Mouse (Mus musculus) thymus, adult 2 months (tissue): Measurements from ENCODE around the gene Polr2i.

Experiments used
- CTCF ChIP-seq: fragments of 200-500 bp; IDR thresholded peaks from 2 replicates; pipeline ENCODE4 v1.5.1; 2012; ENCODE audit warnings: mild to moderate bottlenecking, control low read depth, low read length, moderate library complexity, borderline replicate concordance; ENCODE audit not compliant: control insufficient read depth, poor library complexity, insufficient read depth; ENCODE audit errors: extremely low read depth
- POLR2A ChIP-seq: fragments of 200-500 bp; IDR thresholded peaks from 2 replicates; pipeline ENCODE4 v1.6.1; 2012; ENCODE audit warnings: mild to moderate bottlenecking, low read length, control low read depth, moderate library complexity; ENCODE audit not compliant: control insufficient read depth, poor library complexity, insufficient read depth; ENCODE audit errors: extremely low read depth

DNA sequence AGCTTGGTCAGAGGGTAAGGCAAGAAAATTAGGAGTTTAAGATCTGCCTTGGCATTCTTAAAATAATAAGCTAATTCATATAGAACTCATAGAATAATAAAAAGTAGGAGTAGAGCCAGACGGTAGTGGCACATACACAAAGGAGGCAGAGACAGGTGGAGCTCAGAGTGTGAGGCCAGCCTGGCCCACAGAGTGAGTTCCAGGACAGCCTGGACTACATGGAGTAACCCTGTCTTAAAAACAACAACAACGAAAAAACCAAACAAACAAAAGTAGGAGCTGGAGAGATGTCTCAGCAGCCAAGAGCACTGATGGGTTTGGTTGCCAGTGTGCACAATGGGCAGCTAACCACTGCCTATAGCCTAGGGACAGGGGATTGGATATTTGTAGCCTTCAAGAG, 14.5 kb upstream of the Polr2i start:
- TF ChIP-seq POLR2A: no peak
- no peak for TF ChIP-seq CTCF
